Mouse (Mus musculus) midbrain, embryonic 12.5 days (tissue): ENCODE measurements around the gene Unc93a. TPM values are rescaled to one million over a fixed set of nuclear protein-coding genes. Genes with fewer than 3 reads are reported as not detected.
"Not testable (repeated sequence)": the region's sequence is repeated elsewhere in the genome, so short reads cannot be mapped to it uniquely, and the experiment has no call there.

Experiments
- ATAC-seq: fragments of 200-750 bp; cut with Nextera tagmentation; 2 replicates; pipeline ENCODE4 v1.8.0; 2017; ENCODE audit warnings: low read depth, moderate TSS enrichment, moderate library complexity; ENCODE audit not compliant: low FRiP score
- H3K27ac ChIP-seq: fragments of 300-500 bp; sonication (generic); replicated peaks from 2 replicates; pipeline ENCODE4 v1.5.1; 2016; ENCODE audit warnings: mild to moderate bottlenecking
- H3K27me3 ChIP-seq: fragments of 300-500 bp; sonication (generic); 2 replicates; pipeline ENCODE4 v1.6.1; 2016; ENCODE audit warnings: mild to moderate bottlenecking
- H3K36me3 ChIP-seq: fragments of 300-500 bp; sonication (generic); 2 replicates; pipeline ENCODE4 v1.6.1; 2016
- H3K4me1 ChIP-seq: fragments of 300-500 bp; sonication (generic); 2 replicates; pipeline ENCODE4 v1.6.1; 2016
- H3K4me2 ChIP-seq: fragments of 300-500 bp; sonication (generic); replicated peaks from 2 replicates; pipeline ENCODE4 v1.6.1; 2016; ENCODE audit warnings: mild to moderate bottlenecking, moderate library complexity
- H3K4me3 ChIP-seq: fragments of 300-500 bp; sonication (generic); 2 replicates; pipeline ENCODE4 v1.5.1; 2016; ENCODE audit warnings: mild to moderate bottlenecking
- H3K9ac ChIP-seq: fragments of 300-500 bp; sonication (generic); replicated peaks from 2 replicates; pipeline ENCODE4 v1.6.1; 2016; ENCODE audit warnings: mild to moderate bottlenecking, moderate library complexity
- H3K9me3 ChIP-seq: fragments of 300-500 bp; sonication (generic); 2 replicates; pipeline ENCODE4 v1.6.1; 2016; ENCODE audit warnings: mild to moderate bottlenecking
- WGBS: fragments of 180-500 bp; shearing (Covaris S2); methylation state at CpG from one replicate; pipeline ENCODE4 v1.1.7; 2016; 5-methylcytosine and 5-hydroxymethylcytosine counted together
- polyA plus RNA-seq: library from polyadenylated mRNA; unstranded; fragments of >200 nt; fragmentation: Nextera tagmentation; extraction: Ambion mirVana; gene quantifications from 2 replicates; pipeline ENCODE4 v1.2.1, GENCODE M21; 2016

Unc93a gene
- polyA plus RNA-seq, 1 experiment from 2014 or later = not detected

GRCm38 (mm10) chr17:13062882-13063281 is 68.7 kb downstream of the Unc93a start:
- not testable (repeated sequence) for H3K27me3 ChIP-seq, H3K9me3 ChIP-seq, H3K27ac ChIP-seq, H3K4me3 ChIP-seq, ATAC-seq, H3K4me1 ChIP-seq, H3K36me3 ChIP-seq, H3K4me2 ChIP-seq, H3K9ac ChIP-seq
- WGBS = 84% methylated on average over 6 of the region's 7 CpGs

GRCm38 (mm10) chr17:13060804-13061203 is 70.8 kb downstream of the Unc93a start, which contains the start of gene Tcp10b:
TSS of gene Tcp10b (plus strand) at chr17:13061104.
- WGBS = 90% methylated on average over 4 of the region's 4 CpGs
- H3K27ac ChIP-seq, H3K4me1 ChIP-seq, H3K4me3 ChIP-seq, H3K27me3 ChIP-seq, H3K9ac ChIP-seq, H3K36me3 ChIP-seq, H3K9me3 ChIP-seq, H3K4me2 ChIP-seq, ATAC-seq: not testable (repeated sequence)

Other genes starting within 250 kb of the Unc93a start
- 1.2 and 1.8 TPM in 2 replicates for gene Pnldc1, start 221.6 kb downstream of the Unc93a start, polyA plus RNA-seq
- 455 and 463 TPM in 2 replicates for gene Tcp1, start 216.1 kb downstream of the Unc93a start, polyA plus RNA-seq
- 154 and 158 TPM in 2 replicates for gene Mrpl18, start 215.5 kb downstream of the Unc93a start, polyA plus RNA-seq
- 1.3 and 1.4 TPM in 2 replicates for gene Acat3, start 191.2 kb downstream of the Unc93a start, polyA plus RNA-seq
- 393 and 402 TPM in 2 replicates for gene Acat2, start 171.1 kb downstream of the Unc93a start, polyA plus RNA-seq
- 118 and 132 TPM in 2 replicates for gene Wtap, start 137.6 kb downstream of the Unc93a start, polyA plus RNA-seq
- gene Sod2, start 125.0 kb downstream of the Unc93a start, polyA plus RNA-seq = 98.8 and 110 TPM in 2 replicates
- gene Gpr31b, start 79.5 kb downstream of the Unc93a start, polyA plus RNA-seq = not detected in 2 replicates
- gene Tcp10b, start 70.7 kb downstream of the Unc93a start, polyA plus RNA-seq = not detected in 2 replicates
- not detected in 2 replicates for gene Smok2a, start 89.4 kb upstream of the Unc93a start, polyA plus RNA-seq
- not detected in 2 replicates for gene Smok2b, start 98.4 kb upstream of the Unc93a start, polyA plus RNA-seq
- gene Tcp10c, start 222.8 kb upstream of the Unc93a start, polyA plus RNA-seq = not detected in 2 replicates